Mouse (Mus musculus) thymus, postnatal 25 days (tissue): ENCODE data around the gene Ada.
A peak's percentile ranks its signal among the peaks of the same experiment; 100 is the strongest.

ENCODE experiments used
- DNase-seq: peaks from one replicate; pipeline ENCODE4 v3.0.0; 2022

Ada gene

DNA sequence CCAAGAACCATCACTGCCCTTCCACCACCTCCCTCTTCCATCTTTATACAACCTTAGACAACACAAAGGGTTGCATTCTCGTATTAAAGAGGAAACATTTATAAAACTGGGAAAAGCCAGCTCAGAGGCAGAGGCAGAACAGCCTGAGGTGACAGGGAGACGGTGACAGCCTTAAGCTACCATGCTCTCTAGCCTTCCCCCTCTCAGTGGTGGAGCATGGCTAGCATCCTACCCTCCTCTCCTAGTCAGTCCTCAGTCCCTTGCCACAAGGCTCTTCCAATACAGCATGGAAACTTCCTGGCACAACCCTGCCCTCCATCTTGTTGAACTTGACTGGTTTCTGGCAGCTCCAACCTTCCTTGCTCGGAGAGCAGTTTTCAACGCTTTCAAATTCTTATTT is 21.7 kb downstream of the Ada start:
- no peak for DNase-seq

DNA sequence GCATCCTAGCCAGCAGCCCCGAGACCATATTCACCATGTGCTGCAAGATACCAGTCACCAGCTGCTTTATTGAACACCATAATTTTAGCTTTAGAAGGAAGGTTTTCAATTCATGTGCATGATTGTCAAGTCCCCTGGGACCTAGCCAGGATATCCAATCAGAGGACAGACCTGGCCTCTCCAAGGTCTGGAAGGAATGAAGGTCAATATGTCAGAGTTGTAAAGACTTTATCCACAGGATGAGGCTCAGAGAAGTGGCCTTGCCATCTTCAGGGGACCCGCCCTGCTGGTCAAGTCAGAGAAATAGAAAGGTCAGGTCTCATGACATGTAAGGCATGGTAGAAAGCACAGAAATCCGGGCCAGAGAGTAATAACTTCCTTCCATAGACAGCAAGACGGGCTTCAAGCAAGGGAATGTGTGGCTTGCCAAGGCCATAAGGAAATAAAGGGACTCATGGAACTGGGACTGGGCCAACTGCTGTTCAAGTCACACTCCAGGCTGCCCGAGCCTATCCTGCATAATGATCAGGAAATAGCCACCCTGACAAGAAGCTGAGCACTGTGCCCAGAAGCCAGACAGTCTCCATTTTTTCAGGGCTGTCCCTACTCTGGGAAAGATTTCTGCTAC is 23.2 kb downstream of the Ada start:
- DNase-seq, result no peak

DNA sequence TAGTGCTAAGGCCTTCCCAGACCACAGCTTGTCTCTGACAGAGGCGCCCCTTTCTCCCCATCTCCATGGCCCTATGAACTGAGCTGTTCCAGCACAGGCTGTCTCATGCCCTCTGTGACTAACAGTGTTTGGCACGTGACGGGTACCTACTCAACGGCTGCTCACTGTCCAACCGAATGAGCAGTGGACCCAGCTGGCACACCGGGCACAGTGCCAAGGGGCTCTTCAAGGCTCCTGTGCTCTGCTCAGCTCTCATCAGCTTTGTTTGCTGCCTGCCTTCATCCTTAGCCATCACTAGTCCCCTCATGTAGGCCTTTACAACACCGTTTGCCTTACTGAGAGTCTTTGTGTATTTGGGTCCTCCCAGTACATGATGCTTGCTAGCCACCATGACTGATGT is 27.5 kb downstream of the Ada start:
- DNase-seq, result no peak

DNA sequence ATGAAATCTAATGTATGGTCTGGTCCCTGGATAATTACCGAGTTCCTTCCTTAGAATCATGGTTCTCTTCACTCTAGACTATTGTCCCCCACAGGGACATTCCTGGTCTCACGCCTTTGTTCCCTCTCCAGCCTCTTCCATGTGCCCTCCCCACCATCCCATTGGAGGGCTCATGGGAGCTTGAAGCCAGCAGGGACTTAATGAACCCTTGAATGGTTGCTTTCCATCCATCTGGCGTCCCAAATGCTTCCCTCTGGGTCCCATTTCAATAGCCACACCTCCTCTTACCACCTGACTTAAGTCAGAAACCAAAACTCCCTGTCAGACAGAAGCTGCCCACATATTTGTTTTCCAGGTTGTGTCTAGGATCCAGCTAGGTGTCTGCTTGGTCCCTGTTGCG is 30.4 kb downstream of the Ada start:
- no peak for DNase-seq

DNA sequence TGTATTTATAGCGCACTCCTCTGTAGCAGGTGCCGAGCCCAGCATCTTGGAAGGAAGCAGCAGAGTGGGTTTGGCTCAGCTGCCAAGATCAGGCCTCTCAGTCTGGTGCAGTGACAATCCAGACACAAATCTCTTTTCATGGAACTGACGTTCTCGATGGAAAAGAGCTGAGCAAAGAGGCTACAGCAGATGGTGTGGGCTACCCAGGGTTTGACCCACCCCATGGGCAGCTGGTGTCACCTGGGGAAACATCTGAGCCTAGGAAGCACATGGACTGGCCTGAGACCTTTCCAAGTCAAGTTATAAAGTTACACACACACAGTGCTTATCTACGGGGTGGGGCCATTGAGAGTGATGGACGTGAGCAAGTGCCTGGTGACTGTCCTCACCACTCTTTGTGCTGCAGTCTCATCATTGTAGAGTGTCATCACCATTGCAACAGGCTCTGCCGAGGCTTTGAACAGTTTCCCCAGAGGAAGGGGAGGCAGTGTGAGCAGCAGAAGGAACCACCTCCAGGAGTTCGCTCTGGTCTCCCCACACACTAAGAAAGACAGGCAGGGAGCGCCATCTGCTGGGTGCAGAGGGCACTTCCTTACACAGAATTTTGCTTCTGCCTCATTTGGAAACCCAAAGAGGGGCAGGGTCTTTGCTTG is 31.0 kb downstream of the Ada start:
- DNase-seq, result peak; percentile 87

DNA sequence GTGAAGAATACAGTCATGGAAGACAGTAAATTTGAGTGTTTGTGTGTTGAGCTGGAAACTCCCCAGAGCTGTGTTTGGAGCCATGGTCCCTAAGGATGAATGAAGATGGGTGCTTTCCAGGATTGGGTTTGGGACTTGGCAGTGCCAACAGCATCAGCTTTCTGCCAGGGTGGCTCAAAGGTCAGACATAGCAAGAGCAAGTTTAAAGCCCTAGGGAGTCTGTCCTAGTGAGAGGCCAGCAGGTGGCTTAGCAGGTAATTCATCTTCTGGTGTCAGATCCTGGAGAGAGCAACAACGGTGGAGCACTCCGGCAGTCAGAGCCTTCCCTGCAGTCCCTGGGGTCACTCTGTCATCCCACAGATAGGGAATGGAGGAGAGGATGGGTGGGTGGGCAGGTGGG is 31.5 kb downstream of the Ada start:
- no peak for DNase-seq

DNA sequence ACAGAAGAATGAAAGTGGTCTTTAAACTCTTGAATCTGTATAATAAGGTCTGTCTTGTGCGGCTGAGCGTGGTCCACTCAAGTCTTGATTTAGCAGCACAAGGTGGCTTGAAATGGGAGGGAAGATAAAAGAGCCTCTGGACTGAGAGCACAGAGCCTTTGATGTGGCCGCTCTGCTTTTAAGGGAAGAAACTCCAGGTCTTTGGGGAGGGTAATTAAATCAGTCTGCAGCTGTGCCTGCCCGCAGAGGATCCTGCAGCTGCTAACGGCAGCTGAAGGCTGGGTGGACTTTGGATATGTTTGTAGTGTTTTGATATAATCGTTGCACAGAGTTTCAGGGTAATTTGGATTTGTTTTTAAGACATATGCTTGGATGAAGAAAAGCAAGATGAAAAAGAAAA is 33.2 kb downstream of the Ada start:
- peak; percentile 38 for DNase-seq

DNA sequence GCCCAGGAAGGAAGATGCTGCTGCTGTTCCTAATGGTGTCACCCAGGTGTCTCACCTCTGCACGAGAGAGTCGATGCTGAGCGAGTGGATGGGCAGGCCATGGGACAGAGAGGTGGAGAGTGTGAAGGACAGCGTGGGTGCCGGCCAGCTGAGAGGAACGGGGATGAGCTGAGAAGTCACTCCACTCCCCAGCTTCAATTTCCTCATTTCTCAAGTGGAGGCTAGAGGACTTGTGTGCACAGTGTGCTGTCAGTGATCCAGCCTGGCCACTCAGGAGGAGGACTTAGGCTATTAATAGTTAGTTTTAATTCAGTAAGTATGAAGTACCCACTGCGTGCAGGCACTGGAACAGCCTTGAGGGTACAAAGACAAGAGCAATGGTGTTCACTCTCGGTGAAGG is 33.6 kb downstream of the Ada start:
- no peak for DNase-seq

DNA sequence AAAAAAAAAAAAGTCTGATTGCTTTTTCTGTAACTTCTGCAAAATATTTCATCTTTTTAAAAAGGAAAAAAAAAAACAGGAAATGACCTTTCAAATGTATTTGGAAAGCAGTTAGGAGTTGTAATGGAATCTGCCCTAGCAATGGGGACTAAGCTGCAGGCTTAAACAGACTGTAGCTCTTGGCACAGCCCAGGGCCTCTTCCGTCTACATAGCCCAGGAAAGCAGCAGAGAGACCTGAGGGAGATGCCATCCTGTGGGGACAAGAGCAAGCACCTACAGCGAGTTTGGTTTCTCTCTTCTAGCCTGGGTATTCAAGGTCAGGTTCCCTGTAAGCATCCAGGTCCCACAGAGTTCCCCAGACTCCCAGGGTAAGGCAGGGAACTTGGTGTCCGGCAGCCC is 36.7 kb downstream of the Ada start:
- peak; percentile 53 for DNase-seq

DNA sequence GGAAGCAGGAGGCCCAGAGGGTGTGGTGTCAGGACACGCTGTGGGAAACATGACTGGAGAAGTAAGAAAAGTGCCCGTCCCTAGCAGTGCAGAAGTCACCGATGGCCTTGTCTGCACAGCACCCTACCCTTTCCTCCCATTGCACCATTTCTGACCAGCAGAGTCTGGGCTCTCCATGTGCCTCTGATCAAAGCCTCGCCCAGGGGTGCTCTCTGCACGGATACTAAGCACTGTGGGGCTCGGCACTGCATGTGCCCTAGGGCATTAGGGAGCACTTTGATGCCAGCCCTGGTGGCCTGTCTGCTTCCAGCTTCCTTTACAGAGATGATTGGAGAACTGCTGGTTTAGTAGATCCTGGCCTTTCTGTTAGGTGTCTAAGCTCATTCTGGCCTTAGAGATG is 37.2 kb downstream of the Ada start:
- DNase-seq, result peak; percentile 59

DNA sequence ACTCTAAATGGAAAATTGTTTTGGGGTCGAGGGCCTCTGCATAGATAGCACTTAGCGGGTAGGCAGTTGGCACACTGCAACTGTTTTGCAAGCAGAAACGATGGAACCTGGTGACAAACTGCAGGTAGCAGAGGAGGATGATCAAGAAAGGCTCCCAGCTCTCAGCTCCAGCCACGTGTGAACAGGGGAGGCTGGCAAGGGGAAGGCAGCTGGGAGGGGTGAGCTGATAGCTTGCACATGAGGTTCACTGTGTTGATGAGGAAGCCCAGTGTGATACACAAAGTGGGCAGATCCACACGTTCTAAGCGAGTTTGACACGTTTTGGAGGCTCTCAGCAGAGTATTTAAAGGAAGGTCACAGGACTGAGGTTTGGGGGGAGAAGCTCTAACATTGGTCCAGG is 37.6 kb downstream of the Ada start:
- peak; percentile 71 for DNase-seq

DNA sequence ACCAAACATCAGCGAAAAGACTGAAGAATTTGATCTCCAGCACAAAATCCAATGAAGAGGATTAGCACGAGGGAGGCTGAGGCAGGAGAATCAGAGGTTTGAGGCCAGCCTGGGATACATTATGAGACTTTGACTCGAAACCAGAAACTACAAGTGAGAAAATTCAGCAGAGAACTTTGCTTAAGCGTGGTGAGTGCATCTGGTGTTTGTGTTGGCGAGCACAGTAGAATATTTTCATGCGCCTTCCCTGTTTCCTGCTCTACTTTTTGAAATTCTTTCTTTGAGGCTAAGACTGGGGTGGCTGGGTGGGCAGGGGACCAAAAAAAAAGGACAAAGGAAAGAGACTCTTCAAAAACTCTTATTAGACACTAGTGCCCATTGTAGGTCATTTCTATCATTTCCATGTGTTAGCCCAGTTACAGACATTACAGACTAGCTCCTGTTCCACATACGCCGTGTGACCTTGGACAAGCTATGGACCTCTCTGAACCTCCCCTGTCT is 38.6 kb downstream of the Ada start:
- DNase-seq, result no peak

DNA sequence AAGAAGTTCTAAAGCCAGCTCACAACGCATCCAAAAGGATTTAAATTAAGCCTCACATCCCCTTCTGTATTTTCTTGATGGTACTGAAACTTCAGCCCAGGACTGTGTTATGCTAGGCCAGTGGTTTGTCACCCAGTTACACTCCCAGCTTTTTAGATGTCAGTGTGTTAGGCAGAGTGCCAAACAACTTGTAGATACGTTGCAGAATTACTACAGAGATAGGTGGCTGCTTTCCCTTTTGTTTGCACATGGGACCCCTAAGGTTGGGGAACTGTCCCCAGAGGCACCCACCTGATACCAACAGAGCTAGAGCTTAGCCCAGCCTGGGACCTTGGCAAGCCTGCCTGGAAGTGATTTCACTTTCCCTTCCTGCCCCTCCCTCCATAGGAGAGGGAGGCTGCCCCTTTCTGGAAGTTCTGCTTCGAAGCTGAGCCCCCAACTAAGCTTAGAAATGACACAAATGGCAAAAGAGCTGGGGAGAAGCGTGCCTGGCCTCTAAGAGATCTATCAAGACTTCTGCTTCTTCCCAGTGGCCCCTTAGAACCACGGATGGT is 39.4 kb downstream of the Ada start:
- DNase-seq, result peak; percentile 40

DNA sequence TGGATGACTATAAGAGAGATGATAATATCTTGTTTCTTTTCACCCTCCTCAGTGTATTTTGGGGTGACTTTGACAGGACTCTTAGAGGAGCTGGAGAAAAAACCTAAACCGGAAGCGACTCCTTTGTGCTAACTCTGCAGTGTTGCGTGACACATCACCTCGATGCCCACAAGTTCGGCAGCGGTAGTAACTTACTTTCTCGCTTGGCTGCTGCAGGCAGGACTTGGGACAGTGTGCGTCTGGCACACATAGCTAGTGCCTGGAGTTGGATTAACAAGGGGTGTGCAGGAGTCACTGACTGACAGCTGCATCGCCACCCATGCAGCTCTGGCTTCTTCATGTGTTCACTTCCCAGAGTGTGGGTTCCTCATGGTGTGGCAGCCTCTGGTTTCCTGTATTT is 40.0 kb downstream of the Ada start:
- DNase-seq, result peak; percentile 36

DNA sequence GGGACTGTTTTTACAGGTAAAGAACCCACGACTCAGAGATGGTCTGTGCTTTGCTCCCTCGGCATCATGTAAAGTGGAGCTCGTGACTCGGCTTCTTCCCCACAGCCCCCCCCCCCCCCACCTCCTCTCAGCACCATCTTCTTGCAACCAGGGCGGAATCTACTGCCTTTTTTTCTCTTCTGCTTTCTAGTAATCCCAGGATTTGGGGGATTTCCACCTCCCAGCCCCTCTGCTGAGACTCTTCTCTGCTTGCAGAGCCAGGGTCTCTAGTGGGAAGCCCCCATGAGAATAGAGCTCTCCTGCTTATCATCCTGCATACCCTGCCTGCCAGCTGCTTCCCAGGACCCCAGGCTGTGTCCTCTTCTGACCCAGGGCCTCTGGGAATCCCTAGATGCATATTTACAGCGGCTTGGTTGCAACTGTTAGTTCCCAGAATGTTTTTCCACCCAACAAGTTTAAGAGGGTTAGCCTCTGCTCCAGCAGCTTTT is 41.2 kb downstream of the Ada start:
- no peak for DNase-seq

DNA sequence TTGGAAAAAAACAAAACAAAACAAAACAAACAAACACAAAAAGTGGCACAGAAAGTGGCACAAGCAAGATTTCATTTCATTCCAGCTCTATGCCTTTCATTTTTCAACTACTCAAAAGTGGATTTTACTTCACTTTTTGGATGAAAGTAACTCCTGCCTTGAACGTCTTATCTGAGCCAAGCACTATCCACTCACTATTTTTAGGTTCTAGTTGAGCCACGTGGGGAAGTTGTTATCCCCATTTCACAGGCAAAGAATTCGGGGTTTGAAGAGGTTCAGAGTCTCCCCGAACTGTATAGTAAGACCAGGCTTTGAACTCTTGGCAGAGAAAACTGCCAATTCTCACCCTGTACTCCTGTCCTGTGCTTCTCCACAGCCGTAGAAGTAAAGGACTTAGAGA is 41.7 kb downstream of the Ada start:
- no peak for DNase-seq

DNA sequence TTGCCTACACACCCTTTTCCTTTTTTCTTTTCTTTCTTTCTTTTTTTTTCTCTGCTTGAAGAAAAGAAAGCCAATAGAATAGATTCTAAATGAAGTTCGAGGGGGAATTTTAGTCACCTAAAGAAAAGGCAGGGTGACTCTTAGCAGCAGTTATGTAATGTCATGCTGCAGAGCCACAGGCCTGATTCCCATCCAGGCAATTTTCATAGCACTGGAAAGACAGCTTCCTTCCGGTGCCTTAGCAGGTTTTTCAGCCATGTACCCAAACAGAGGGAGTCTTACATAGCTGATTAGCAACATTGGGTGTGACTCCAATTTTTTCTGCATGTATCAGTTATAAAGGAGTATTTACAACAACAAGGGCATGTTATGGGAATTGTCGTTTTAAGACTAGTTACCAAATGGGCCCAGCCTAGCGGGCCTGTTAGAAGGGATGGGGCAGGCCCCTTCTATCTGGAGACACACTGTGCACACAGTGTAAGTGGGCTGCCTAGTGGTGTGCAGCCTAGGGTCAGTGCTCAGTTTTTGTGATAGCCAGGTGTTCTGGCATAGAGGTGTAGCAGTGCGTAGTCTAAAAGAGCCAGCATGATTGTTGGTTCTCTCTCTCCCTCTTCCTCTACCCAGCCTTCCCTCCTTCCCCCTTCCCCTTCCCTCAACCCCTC is 46.3 kb downstream of the Ada start:
- no peak for DNase-seq

DNA sequence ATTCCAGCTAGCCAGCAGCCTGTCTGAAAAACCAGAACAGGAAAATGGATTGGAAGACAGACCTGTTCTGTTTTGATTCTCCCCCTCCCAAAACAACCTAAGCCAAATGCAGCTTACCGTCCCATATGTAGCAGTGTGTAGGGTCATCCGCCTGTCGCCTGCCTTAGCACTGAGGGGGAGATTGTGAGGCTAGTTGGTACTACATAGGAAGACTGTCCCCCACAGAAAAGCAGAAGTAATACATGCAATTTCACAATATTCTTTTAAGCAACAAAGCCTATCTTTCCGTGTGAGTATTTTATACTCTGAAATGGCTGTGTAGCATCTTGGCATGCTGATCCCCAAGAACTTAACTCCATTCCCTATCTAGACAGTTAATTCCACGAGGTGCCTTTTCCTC is 47.1 kb downstream of the Ada start:
- no peak for DNase-seq

DNA sequence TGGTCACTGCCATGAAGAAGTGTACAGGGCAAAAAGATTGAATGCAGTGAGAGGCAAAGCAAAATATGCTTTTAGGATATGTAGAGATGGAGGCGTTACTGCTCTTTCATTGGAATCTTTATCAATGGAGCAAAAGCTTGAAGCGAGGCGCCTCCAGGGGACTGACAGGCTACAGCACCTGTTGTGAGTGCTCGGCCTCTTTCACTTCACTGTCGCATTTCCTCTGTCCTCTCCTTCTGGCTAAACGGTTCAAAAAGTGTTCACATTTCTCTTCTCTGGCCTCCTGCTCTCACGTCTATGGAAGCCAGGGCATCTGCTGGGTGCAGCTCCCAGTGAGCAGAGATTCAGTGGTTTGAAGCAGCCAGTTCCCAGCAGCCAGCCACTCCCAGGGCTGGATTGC is 47.6 kb downstream of the Ada start:
- DNase-seq, result no peak

DNA sequence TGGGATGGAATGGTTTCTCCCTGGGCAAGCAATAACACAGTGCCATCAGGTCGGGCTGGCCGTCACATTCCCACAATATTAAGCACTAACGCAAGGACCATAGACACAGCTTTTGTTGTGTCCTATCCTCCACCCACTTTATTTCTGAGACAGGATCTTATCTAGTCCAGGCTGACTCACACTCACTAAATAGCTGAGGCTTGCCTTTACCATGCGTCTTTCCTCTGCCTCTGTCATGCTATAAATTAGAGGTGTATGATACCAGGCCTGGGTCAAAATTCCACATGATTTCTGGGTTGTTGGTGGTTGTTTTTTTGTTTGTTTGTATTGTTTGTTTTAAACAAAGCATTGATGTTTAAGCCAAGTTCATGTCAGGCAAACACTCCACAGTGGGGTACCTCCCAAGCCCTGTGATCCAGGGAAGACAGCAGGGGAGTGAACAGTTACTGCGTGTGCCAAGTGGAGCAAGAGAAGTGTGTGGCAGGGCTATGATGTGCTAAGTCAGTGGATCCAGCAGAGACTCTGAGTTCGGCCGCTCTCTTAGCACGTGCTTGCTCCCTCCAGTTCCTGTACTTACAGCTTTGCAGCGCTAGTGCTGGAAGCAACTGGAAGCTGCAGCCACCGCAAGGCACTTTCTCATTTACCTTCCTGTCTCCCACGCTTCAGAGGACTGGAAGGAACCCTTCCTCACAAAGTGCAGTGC is 50.8 kb downstream of the Ada start:
- DNase-seq, result no peak

DNA sequence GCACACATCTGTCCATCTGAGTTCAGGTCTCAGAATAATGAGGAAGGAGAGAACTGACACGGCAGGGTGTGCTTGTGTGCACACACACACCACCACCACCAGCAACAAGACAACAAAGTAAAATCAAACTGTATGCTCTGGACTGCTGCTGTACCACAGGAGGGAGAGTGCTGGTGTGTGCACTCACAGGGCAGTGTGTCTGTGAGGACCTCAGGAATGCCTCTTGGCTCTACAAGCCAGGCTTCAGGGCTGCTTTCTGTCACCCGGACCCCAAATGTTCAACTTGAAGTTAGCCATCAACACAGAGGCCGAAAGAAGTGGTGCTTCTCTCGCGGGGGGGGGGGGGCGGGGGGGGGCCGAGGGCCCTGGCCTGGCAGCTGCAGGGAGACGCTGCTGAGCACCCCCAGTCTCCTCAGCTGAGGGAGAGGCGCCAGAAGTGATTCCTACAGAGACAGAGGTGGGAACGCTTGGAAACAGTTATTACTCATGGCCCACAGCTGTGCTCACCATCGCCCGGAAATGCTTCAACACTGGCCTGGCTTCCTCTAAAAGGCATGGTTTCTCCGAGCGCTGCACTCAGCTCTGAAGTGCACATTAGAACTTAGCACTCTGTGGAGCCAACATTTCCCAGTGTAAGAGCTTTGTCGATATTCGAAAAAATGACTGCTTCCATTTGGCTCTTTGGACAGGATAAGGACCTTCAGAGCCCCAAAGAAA is 52.1 kb downstream of the Ada start:
- peak; percentile 45 for DNase-seq

DNA sequence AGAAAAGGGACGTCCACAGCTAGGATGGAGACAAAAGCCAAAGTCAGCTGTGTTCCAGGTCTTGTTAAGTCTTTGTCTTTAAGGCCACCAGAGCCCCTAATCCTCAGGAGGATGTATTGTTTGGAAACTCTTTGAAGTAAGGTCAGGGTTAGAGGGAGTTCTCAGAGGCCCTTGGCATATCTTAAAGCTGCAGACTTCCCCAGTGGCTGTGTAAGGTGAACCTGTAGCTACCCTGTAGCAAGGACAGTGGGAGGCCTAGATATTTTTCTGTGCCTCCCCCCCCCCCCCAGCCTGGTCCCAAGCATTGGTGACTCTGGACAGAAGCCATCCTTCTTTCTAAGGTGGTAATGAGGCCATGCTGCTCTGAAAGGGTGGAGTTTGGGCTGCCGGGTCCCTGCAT is 53.3 kb downstream of the Ada start:
- DNase-seq, result no peak
